Mouse (Mus musculus): Measurements from ENCODE around the gene Cacng7. TPM values are rescaled to one million over a fixed set of nuclear protein-coding genes. Genes with fewer than 3 reads are reported as not detected.

Cacng7 gene
- polyA plus RNA-seq (2012; rRNA removed), result 0.64 and 0.65 TPM in 2 replicates

DNA sequence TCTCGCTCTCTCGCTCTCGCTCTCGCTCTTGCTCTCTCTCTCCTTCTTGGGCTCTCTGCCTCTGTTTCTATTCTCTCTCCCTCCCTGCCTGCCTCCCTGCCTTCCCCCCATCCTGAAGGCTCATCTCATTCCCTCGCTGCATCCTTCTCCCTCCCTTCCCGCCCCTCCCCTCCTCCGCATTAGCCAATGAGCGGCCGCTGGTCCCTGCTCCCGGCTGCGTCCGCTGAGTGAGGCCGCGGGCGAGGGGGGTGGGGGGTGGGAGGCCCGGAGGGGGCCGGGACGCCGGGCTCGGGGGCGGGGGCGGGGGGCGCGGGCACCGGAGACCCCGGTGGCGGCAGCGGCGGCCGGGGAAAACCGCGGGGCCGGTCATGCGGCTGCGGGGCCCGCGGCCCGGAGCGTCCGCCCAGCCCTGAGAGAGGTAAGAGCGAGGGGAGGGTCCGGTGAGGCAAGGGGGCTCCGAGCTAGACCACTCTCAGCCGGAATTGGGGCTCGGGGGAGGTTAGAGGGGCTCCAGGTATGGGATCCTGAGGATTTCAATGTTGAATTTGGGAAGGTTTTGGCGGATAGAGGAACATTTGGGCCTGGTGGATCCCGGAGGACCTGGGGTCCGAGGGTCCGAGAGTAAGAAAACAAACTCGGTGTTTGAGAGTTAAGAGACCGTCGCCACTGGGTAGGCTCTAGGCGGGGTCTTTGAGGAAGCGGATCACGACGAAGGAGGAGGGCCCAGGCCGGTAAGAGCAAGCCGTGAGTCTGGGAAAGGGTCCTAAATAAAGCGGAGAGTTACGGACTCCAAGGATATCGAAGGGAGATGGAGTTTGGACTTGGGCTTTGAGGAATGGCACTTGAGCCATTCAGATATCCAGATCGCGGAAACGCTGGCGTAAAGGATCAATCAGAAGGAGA lies at the start of gene Cacng7:
Gene Cacng7 (plus strand): TSS at position 337 of the 903 bp plus-strand sequence.

GRCm38 (mm10) chr7:3288976-3289970 lies 43.5 kb upstream of the Cacng7 start, which contains the start of the genes Myadm and Prkcg:
TSS of gene Myadm (plus strand) at chr7:3289080.
TSS of gene Prkcg (plus strand) at chr7:3289179.

DNA sequence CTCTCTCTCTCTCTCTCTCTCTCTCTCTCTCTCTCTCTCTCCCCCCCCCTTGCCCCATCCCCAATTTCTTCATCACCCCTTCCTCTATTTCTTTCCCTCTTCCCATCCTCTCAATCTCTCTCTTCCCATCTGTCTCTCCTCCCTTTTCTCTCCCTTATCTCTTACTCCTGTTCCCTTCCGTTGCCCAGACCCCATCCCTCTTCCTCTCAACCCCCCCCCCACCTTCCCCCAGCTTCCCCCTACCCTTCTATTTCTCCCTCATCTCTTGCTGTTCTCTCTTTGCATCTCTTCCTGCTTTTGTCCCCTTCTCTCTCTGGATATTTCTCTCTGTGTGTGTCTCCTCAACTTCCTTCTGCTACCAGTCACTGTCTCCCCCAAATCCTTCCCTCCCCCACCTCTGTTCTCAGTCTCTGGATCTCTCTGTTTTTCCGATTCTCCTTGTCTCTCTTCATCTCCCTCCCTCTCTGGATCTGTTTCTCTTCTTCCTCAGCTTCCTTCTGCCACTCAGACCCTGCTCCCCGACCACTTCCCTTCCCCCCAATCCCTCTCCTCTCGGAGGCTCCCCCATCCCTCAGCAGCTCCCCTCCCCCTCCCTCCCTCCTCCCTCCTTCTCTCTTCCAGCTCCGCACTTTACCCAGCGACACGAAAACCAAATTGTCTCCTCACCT lies 57.8 kb downstream of the Cacng7 start, which contains the start of gene Cacng8:
Gene Cacng8 (plus strand): TSS at position 271 of the 668 bp plus-strand sequence.

Other genes with a start within 250 kb of the Cacng7 start
- gene AU018091, start 163.8 kb upstream of the Cacng7 start, polyA plus RNA-seq (2012; rRNA removed), result not detected in 2 replicates
- 5.0 and 5.3 TPM in 2 replicates for gene Nlrp12, start 83.2 kb upstream of the Cacng7 start, polyA plus RNA-seq (2012; rRNA removed)
- 89.7 and 106 TPM in 2 replicates for gene Myadm, start 43.9 kb upstream of the Cacng7 start, polyA plus RNA-seq (2012; rRNA removed)
- 0.18 and 0.23 TPM in 2 replicates for gene Prkcg, start 43.8 kb upstream of the Cacng7 start, polyA plus RNA-seq (2012; rRNA removed)
- gene Cacng8, start 57.7 kb downstream of the Cacng7 start, polyA plus RNA-seq (2012; rRNA removed), result not detected in 2 replicates
- 0.04 TPM in 1 of 2 replicates, not detected in the other for gene Cacng6, start 91.2 kb downstream of the Cacng7 start, polyA plus RNA-seq (2012; rRNA removed)
- 0.73 and 0.77 TPM in 2 replicates for gene Tarm1, start 169.7 kb downstream of the Cacng7 start, polyA plus RNA-seq (2012; rRNA removed)